Mouse (Mus musculus) limb, embryonic 14.5 days (tissue): ENCODE data around the gene Rrp1b. TPM values are rescaled to one million over a fixed set of nuclear protein-coding genes. Genes with fewer than 3 reads are reported as not detected.
"Not testable (repeated sequence)": the region's sequence is repeated elsewhere in the genome, so short reads cannot be mapped to it uniquely, and the experiment has no call there.

Experiments used
- ATAC-seq: fragments of 200-750 bp; cut with Nextera tagmentation; 2 replicates; pipeline ENCODE4 v1.8.0; 2017; ENCODE audit warnings: low read depth, moderate number of reproducible peaks, moderate TSS enrichment; ENCODE audit not compliant: low FRiP score
- DNase-seq: peaks from one replicate; pipeline ENCODE4 v3.0.0-alpha.2; 2015; ENCODE audit warnings: low spot score
- H3K27ac ChIP-seq: fragments of 300-500 bp; sonication (generic); replicated peaks from 2 replicates; pipeline ENCODE4 v1.5.1; 2014; ENCODE audit warnings: low read depth, mild to moderate bottlenecking, low read length, moderate library complexity, mixed read lengths
- H3K27me3 ChIP-seq: fragments of 300-500 bp; sonication (generic); 2 replicates; pipeline ENCODE4 v1.6.1; 2014; ENCODE audit warnings: low read length, mixed read lengths; ENCODE audit not compliant: control insufficient read depth, insufficient read depth
- H3K36me3 ChIP-seq: fragments of 300-500 bp; sonication (generic); 2 replicates; pipeline ENCODE4 v1.6.1; 2014; ENCODE audit warnings: mild to moderate bottlenecking, low read length, moderate library complexity, mixed read lengths; ENCODE audit not compliant: control insufficient read depth, insufficient read depth
- H3K4me1 ChIP-seq: fragments of 300-500 bp; sonication (generic); 2 replicates; pipeline ENCODE4 v1.6.1; 2014; ENCODE audit warnings: antibody characterized with exemption, low read length, mixed read lengths; ENCODE audit not compliant: control insufficient read depth, insufficient read depth
- H3K4me2 ChIP-seq: fragments of 300-500 bp; sonication (generic); replicated peaks from 2 replicates; pipeline ENCODE4 v1.6.1; 2014; ENCODE audit warnings: low read depth, mild to moderate bottlenecking, low read length, moderate library complexity; ENCODE audit not compliant: severe bottlenecking
- H3K4me3 ChIP-seq: fragments of 300-500 bp; sonication (generic); replicated peaks from 2 replicates; pipeline ENCODE4 v1.5.1; 2014; ENCODE audit warnings: low read length
- H3K9ac ChIP-seq: fragments of 300-500 bp; sonication (generic); 2 replicates; pipeline ENCODE4 v1.6.1; 2014; ENCODE audit warnings: mild to moderate bottlenecking, low read depth, low read length, moderate library complexity; ENCODE audit not compliant: severe bottlenecking
- H3K9me3 ChIP-seq: fragments of 300-500 bp; sonication (generic); 2 replicates; pipeline ENCODE4 v1.6.1; 2016; ENCODE audit warnings: low read length; ENCODE audit not compliant: control insufficient read depth
- POLR2A ChIP-seq: fragments of 200-500 bp; IDR thresholded peaks from 2 replicates; pipeline ENCODE4 v1.8.0; 2012; ENCODE audit warnings: inconsistent platforms, mild to moderate bottlenecking, moderate library complexity, borderline replicate concordance; ENCODE audit not compliant: insufficient read depth, insufficient read length; ENCODE audit errors: extremely low read depth
- WGBS: fragments of 180-500 bp; shearing (Covaris S2); extraction: QIAGEN DNeasy Blood & Tissue Kit; methylation state at CpG from one replicate; pipeline ENCODE4 v1.1.7; 2014; 5-methylcytosine and 5-hydroxymethylcytosine counted together
- polyA plus RNA-seq, 2 experiments: library from polyadenylated mRNA; depleted of rRNA in 1 of 2; stranded (reverse) in 1 of 2; unstranded in 1 of 2; fragments of >200 nt; fragmentation: Nextera tagmentation in 1 of 2; extraction: Ambion mirVana in 1 of 2; gene quantifications; 2 replicates each; pipeline versions ENCODE4 v1.2.1 to v1.2.3; 2012 to 2014

Gene Rrp1b
- polyA plus RNA-seq, 2 experiments, result 36.2 to 57.4 TPM

DNA sequence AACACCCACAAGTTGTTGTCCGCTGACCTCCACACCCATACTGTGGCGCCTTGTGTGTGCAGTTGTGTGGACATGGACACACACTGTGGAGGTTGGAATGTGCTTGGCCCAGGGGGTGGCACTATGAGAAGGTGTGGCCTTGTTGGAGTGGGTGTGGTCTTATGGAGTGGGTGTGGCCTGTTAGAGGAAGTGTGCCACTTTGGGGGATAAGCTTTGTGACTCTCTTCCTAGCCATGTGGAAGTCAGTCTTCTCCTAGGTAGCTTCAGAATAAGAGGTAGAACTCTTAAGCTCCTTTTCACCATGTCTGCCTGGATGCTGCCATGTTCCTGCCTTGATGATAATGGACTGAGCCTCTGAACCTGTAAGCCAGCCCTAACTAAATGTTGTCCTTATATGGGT lies 51.2 kb downstream of the Rrp1b start:
- H3K4me2 ChIP-seq, result no peak overlapping the region
- 90% methylated on average over 2 of the region's 2 CpGs for WGBS
- no peak for DNase-seq
- H3K9ac ChIP-seq, result no peak overlapping the region
- no peak for ATAC-seq
- TF ChIP-seq POLR2A, result no peak
- no peaks in the 10 kb centered on the region for H3K27me3 ChIP-seq
- H3K4me3 ChIP-seq, result no peak overlapping the region
- no peak overlapping the region for H3K27ac ChIP-seq
- no peaks in the 10 kb centered on the region for H3K36me3 ChIP-seq
- H3K4me1 ChIP-seq, result 0 out of 2 replicates have a peak, but pooled peaks cover 5% of the 10 kb centered on the region
- H3K9me3 ChIP-seq, result no peaks in the 10 kb centered on the region

DNA sequence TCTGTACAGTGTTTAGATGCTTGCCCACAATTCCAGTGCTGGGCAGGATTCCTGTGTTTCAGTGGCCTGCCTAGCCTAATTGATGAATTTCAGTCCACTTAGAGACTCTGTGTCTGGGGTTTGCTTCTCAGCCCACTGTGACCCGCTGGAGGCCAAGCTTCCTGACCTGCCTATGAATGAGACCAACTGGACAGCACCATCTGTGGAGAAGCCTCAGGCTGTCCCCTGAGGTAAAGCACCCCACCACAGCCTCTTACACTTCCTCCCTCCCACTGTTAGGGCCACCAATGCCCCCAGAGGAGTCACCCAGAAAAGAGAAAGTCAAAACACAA lies 55.1 kb downstream of the Rrp1b start:
- no peak for TF ChIP-seq POLR2A
- Histone ChIP-seq H3K9me3 (no peaks in the 10 kb centered on the region), H3K27ac (peak overlapping the region; percentile 58), H3K4me1 (0 out of 2 replicates have a peak, but pooled peaks cover 5% of the 10 kb centered on the region), H3K9ac (peak overlapping the region; percentile 34; the same call in 1 of the 2 replicates), H3K27me3 (no peaks in the 10 kb centered on the region), H3K36me3 (no peaks in the 10 kb centered on the region), H3K4me2 (peak overlapping the region; percentile 42), H3K4me3 (peak overlapping the region; percentile 25)
- ATAC-seq, result peak; percentile 12; the same call in 1 of the 2 replicates
- WGBS, result 29% methylated on average over 1 of the region's 1 CpGs
- no peak for DNase-seq

- H3K4me3 ChIP-seq, result peak overlapping the region; percentile 25
- H3K36me3 ChIP-seq, H3K9me3 ChIP-seq, H3K4me1 ChIP-seq, H3K27me3 ChIP-seq: not testable (repeated sequence)
- peak overlapping the region; percentile 34; the same call in 1 of the 2 replicates for H3K9ac ChIP-seq
- WGBS, result 1% methylated on average over 13 of the region's 16 CpGs
- peak overlapping the region; percentile 58 for H3K27ac ChIP-seq
- peak overlapping the region; percentile 42 for H3K4me2 ChIP-seq
- ATAC-seq (peak; percentile 88), DNase-seq (peak; percentile 85)
Observed at GRCm38 (mm10) chr17:32091364-32092240, 55.7 kb downstream of the Rrp1b start.

DNA sequence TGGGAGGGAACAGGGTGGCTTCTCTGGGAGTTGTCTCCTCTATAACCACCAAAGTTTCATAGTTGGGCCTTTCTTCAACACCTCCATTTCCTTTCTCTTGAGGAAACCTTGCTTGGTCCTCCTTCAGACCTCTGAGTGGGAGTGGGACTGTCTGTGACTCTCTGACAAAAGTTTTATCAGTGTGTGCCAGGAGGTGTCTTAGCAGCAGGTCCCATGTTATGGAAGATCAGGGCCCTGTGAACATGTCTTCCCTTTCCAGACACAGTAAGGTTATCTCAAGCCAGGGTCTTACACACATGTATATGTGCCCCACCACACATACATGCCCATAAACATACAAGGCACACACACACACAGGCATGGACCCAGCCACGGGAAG lies 56.3 kb downstream of the Rrp1b start:
- H3K27ac ChIP-seq, result no peak overlapping the region
- no peak overlapping the region for H3K9ac ChIP-seq
- DNase-seq (no peak), ATAC-seq (no peak)
- no peaks in the 10 kb centered on the region for H3K27me3 ChIP-seq
- H3K4me2 ChIP-seq, result no peak overlapping the region
- H3K4me1 ChIP-seq, result 0 out of 2 replicates have a peak, but pooled peaks cover 5% of the 10 kb centered on the region
- H3K36me3 ChIP-seq, result no peaks in the 10 kb centered on the region
- no peak for TF ChIP-seq POLR2A
- no peaks in the 10 kb centered on the region for H3K9me3 ChIP-seq
- WGBS, result 88% methylated on average over 1 of the region's 1 CpGs
- no peak overlapping the region for H3K4me3 ChIP-seq

DNA sequence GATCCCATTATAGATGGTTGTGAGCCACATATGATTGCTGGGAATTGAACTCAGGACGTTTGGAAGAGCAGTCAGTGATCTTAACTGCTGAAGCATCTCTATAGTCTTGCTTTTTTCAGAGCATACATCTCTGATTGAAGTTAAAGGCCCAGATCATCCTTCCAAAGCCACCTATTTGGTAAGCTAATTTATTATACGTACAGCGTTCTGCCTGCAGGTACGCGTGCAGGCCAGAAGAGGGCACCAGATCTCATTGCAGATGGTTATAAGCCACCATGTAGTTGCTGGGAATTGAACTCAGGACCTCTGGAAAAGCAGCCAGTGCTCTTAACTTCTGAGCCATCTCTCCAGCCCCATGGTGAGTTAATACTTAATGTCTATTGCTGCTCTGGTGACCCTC lies 57.0 kb downstream of the Rrp1b start:
- no peak for ATAC-seq
- no peaks in the 10 kb centered on the region for H3K36me3 ChIP-seq
- 78% methylated on average over 5 of the region's 5 CpGs for WGBS

More for the DNA sequence above, 57.0 kb downstream of the Rrp1b start:
- Histone ChIP-seq H3K27ac (no peak overlapping the region), H3K4me3 (no peak overlapping the region), H3K9ac (no peak overlapping the region), H3K4me2 (no peak overlapping the region), H3K4me1 (0 out of 2 replicates have a peak, but pooled peaks cover 5% of the 10 kb centered on the region), H3K9me3 (no peaks in the 10 kb centered on the region), H3K27me3 (no peaks in the 10 kb centered on the region)
- TF ChIP-seq POLR2A, result no peak
- no peak for DNase-seq
